Mouse (Mus musculus): ENCODE results near the gene Fam136a. TPM values are rescaled to one million over a fixed set of nuclear protein-coding genes. Genes with fewer than 3 reads are reported as not detected.

Gene Fam136a
- total and polyA plus RNA-seq, 2 experiments from 2014 or later = 42.2 to 63.7 TPM

GRCm38 (mm10) chr6:86366125-86366852 is 843 bp downstream of the Fam136a start:
- no peaks in the 10 kb centered on the region for H3K27me3 ChIP-seq (ENCODE audit: insufficient read depth, low read length)
- H3K4me2 ChIP-seq (ENCODE audit: low read depth, low read length) = peak overlapping the region; percentile 97
- H3K4me3 ChIP-seq (ENCODE audit: low read length) = peak overlapping the region; percentile 67
- peak overlapping the region; percentile 90 for H3K27ac ChIP-seq
- TF ChIP-seq CTCF (IDR thresholded peaks at IDR 0.05; ENCODE audit: low read depth) = no peak
- peaks cover 13% of the 10 kb centered on the region; the same call in 1 of the 2 replicates for H3K4me1 ChIP-seq (ENCODE audit: insufficient read depth, low read length)
- no peaks in the 10 kb centered on the region for H3K36me3 ChIP-seq (ENCODE audit: insufficient read depth, low read length)
- ATAC-seq = no peak
- DNase-seq (ENCODE audit: low spot score) = peak; percentile 66
- H3K9me3 ChIP-seq (ENCODE audit: low read length) = no peaks in the 10 kb centered on the region
- WGBS = 28% methylated on average over 25 of the region's 25 CpGs
- peak overlapping the region; percentile 77 for H3K9ac ChIP-seq (replicated peaks; ENCODE audit: low read length)

- Histone ChIP-seq H3K4me1 (ENCODE audit: insufficient read depth, low read length) (peaks cover 13% of the 10 kb centered on the region; the same call in 1 of the 2 replicates), H3K27me3 (ENCODE audit: insufficient read depth, low read length) (no peaks in the 10 kb centered on the region), H3K9ac (replicated peaks; ENCODE audit: low read length) (no peak overlapping the region), H3K36me3 (ENCODE audit: insufficient read depth, low read length) (no peaks in the 10 kb centered on the region), H3K9me3 (ENCODE audit: low read length) (no peaks in the 10 kb centered on the region), H3K4me3 (ENCODE audit: low read length) (0 out of 2 replicates have a peak overlapping the region, but pooled peaks have one; percentile 67), H3K27ac (peak overlapping the region; percentile 90), H3K4me2 (ENCODE audit: low read depth, low read length) (peak overlapping the region; percentile 97)
- no peak for ATAC-seq
- no peak for DNase-seq (ENCODE audit: low spot score)
- WGBS = 55% methylated on average over 2 of the region's 2 CpGs
- no peak for TF ChIP-seq CTCF (IDR thresholded peaks at IDR 0.05; ENCODE audit: low read depth)
These were observed 1.4 kb downstream of the Fam136a start for GRCm38 (mm10) chr6:86366853-86367249.

- 73% methylated on average over 5 of the region's 5 CpGs for WGBS
These were observed 3.0 kb downstream of the Fam136a start for GRCm38 (mm10) chr6:86368479-86368878.

GRCm38 (mm10) chr6:86370093-86370713 is 4.8 kb downstream of the Fam136a start:
- peak; percentile 30 for TF ChIP-seq CTCF (IDR thresholded peaks at IDR 0.05; ENCODE audit: low read depth)
- Histone ChIP-seq H3K9me3 (ENCODE audit: low read length) (no peaks in the 10 kb centered on the region), H3K9ac (replicated peaks; ENCODE audit: low read length) (peak overlapping the region; percentile 80), H3K27me3 (ENCODE audit: insufficient read depth, low read length) (no peaks in the 10 kb centered on the region), H3K4me1 (ENCODE audit: insufficient read depth, low read length) (peaks cover 20% of the 10 kb centered on the region; the same call in 1 of the 2 replicates), H3K4me2 (ENCODE audit: low read depth, low read length) (peak overlapping the region; percentile 87), H3K27ac (peak overlapping the region; percentile 83), H3K36me3 (ENCODE audit: insufficient read depth, low read length) (no peaks in the 10 kb centered on the region), H3K4me3 (ENCODE audit: low read length) (no peak overlapping the region)
- WGBS = 56% methylated on average over 3 of the region's 3 CpGs
- ATAC-seq (no peak), DNase-seq (ENCODE audit: low spot score) (no peak)

More at GRCm38 (mm10) chr6:86368479-86368878, 3.0 kb downstream of the Fam136a start:
- H3K36me3 ChIP-seq (ENCODE audit: insufficient read depth, low read length) = no peaks in the 10 kb centered on the region
- H3K27me3 ChIP-seq (ENCODE audit: insufficient read depth, low read length) = no peaks in the 10 kb centered on the region
- TF ChIP-seq CTCF (IDR thresholded peaks at IDR 0.05; ENCODE audit: low read depth) = no peak
- no peak for DNase-seq (ENCODE audit: low spot score)
- H3K9ac ChIP-seq (replicated peaks; ENCODE audit: low read length) = no peak overlapping the region
- ATAC-seq = no peak
- H3K4me2 ChIP-seq (ENCODE audit: low read depth, low read length) = no peak overlapping the region
- no peak overlapping the region for H3K27ac ChIP-seq
- H3K9me3 ChIP-seq (ENCODE audit: low read length) = no peaks in the 10 kb centered on the region
- H3K4me3 ChIP-seq (ENCODE audit: low read length) = no peak overlapping the region
- peaks cover 20% of the 10 kb centered on the region; the same call in 1 of the 2 replicates for H3K4me1 ChIP-seq (ENCODE audit: insufficient read depth, low read length)

- Histone ChIP-seq H3K27me3 (ENCODE audit: insufficient read depth, low read length) (no peaks in the 10 kb centered on the region), H3K36me3 (ENCODE audit: insufficient read depth, low read length) (no peaks in the 10 kb centered on the region), H3K9me3 (ENCODE audit: low read length) (no peaks in the 10 kb centered on the region), H3K4me2 (ENCODE audit: low read depth, low read length) (peak within 1 kb of the TSS; percentile 87), H3K4me1 (ENCODE audit: insufficient read depth, low read length) (peaks cover 20% of the 10 kb centered on the region; the same call in 1 of the 2 replicates), H3K9ac (replicated peaks; ENCODE audit: low read length) (peak within 1 kb of the TSS; percentile 80), H3K4me3 (ENCODE audit: low read length) (peak within 1 kb of the TSS; percentile 83), H3K27ac (peak within 1 kb of the TSS; percentile 83)
- ATAC-seq (no peak), DNase-seq (ENCODE audit: low spot score) (peak; percentile 9)
- 12% methylated on average over 15 of the region's 15 CpGs for WGBS
- TF ChIP-seq CTCF (IDR thresholded peaks at IDR 0.05; ENCODE audit: low read depth) = no peak
These were observed 5.4 kb downstream of the Fam136a start, which contains the start of gene Snrpg for GRCm38 (mm10) chr6:86370764-86371339. Gene Snrpg (plus strand): TSS chr6:86371304.

GRCm38 (mm10) chr6:86371340-86371911 is 6.0 kb downstream of the Fam136a start:
- no peaks in the 10 kb centered on the region for H3K9me3 ChIP-seq (ENCODE audit: low read length)
- WGBS = under 1% methylated on average over 50 of the region's 50 CpGs
- ATAC-seq = peak; percentile 98

More at GRCm38 (mm10) chr6:86371340-86371911, 6.0 kb downstream of the Fam136a start:
- H3K27me3 ChIP-seq (ENCODE audit: insufficient read depth, low read length) = no peaks in the 10 kb centered on the region
- peaks cover 2% of the 10 kb centered on the region; the same call in 1 of the 2 replicates for H3K36me3 ChIP-seq (ENCODE audit: insufficient read depth, low read length)
- peak; percentile 99 for DNase-seq (ENCODE audit: low spot score)
- H3K4me1 ChIP-seq (ENCODE audit: insufficient read depth, low read length) = peaks cover 15% of the 10 kb centered on the region; the same call in 1 of the 2 replicates
- H3K9ac ChIP-seq (replicated peaks; ENCODE audit: low read length) = peak overlapping the region; percentile 80
- TF ChIP-seq CTCF (IDR thresholded peaks at IDR 0.05; ENCODE audit: low read depth) = peak; percentile 15; the same call in 1 of the 2 replicates
- H3K4me3 ChIP-seq (ENCODE audit: low read length) = peak overlapping the region; percentile 83
- H3K27ac ChIP-seq = peak overlapping the region; percentile 83
- H3K4me2 ChIP-seq (ENCODE audit: low read depth, low read length) = peak overlapping the region; percentile 87
